Mouse (Mus musculus) CH12.LX (cell line): ENCODE data around the gene Ak3. TPM values are rescaled to one million over a fixed set of nuclear protein-coding genes. Genes with fewer than 3 reads are reported as not detected.

Experiments used
- DNase-seq: peaks from one replicate; pipeline ENCODE4 v3.0.0-alpha.2; 2013; ENCODE audit errors: extremely low read depth
- H3K27ac ChIP-seq: 2 replicates; pipeline ENCODE4 v1.5.1; 2012; ENCODE audit warnings: low read depth, mild to moderate bottlenecking, control low read depth, moderate library complexity; ENCODE audit not compliant: insufficient read depth
- H3K27me3 ChIP-seq: replicated peaks from 2 replicates; pipeline ENCODE3; 2012; ENCODE audit warnings: inconsistent platforms
- H3K36me3 ChIP-seq, 2 experiments: replicated peaks in 1 of 2; 2 replicates each; pipeline versions ENCODE3 to v1.6.1; 2012; ENCODE audit warnings: inconsistent platforms in 1 of 2, low read length in 1 of 2, mild to moderate bottlenecking in 1 of 2, mixed read lengths in 1 of 2, moderate library complexity in 1 of 2; ENCODE audit not compliant: control insufficient read depth in 1 of 2, insufficient read depth in 1 of 2
- H3K4me1 ChIP-seq, 2 experiments: 2 replicates each; pipeline ENCODE4 v1.6.1; 2012; ENCODE audit warnings: inconsistent platforms in 1 of 2, moderate library complexity in 1 of 2; ENCODE audit not compliant: insufficient read depth in 2 of 2, control insufficient read depth in 1 of 2
- H3K4me2 ChIP-seq: 2 replicates; pipeline ENCODE4 v1.6.1; 2012; ENCODE audit warnings: low read depth, mild to moderate bottlenecking, control low read depth; ENCODE audit not compliant: poor library complexity, insufficient read depth, severe bottlenecking
- H3K4me3 ChIP-seq, 3 experiments: fragments of 150-350 bp in 1 of 3; sonication (generic) in 1 of 3; replicated peaks in 1 of 3; 2 replicates each; pipeline versions ENCODE3 to v1.5.1; 2011 to 2012; ENCODE audit warnings: low read depth in 2 of 3, low read length in 2 of 3, mild to moderate bottlenecking in 2 of 3, moderate library complexity in 2 of 3, control low read depth in 1 of 3, improper control_type of control experiment in 1 of 3, inconsistent platforms in 1 of 3, mixed read lengths in 1 of 3; ENCODE audit not compliant: poor library complexity in 1 of 3
- H3K79me2 ChIP-seq: replicated peaks from 2 replicates; pipeline ENCODE4 v1.6.1; 2012; ENCODE audit warnings: mild to moderate bottlenecking, moderate library complexity; ENCODE audit not compliant: control insufficient read depth, poor library complexity, insufficient read depth, severe bottlenecking; ENCODE audit errors: extremely low read depth
- H3K9ac ChIP-seq: 2 replicates; pipeline ENCODE4 v1.6.1; 2012; ENCODE audit warnings: low read depth, mild to moderate bottlenecking, control low read depth, moderate library complexity; ENCODE audit not compliant: insufficient read depth
- H3K9me3 ChIP-seq: replicated peaks from 2 replicates; pipeline ENCODE3; 2012; ENCODE audit warnings: low read length, inconsistent platforms, mixed read lengths
- CHD1 ChIP-seq: IDR thresholded peaks from 2 replicates; pipeline ENCODE4 v1.6.1; 2012; ENCODE audit warnings: low read depth, low read length, improper control_type of control experiment, inconsistent platforms
- CTCF ChIP-seq, 2 experiments: IDR thresholded peaks in 1 of 2; conservative IDR thresholded peaks in 1 of 2; 2 replicates each; pipeline ENCODE4 v1.5.1; 2011 to 2012; ENCODE audit warnings: low read depth in 2 of 2, low read length in 2 of 2, improper control_type of control experiment in 1 of 2, inconsistent platforms in 1 of 2, mild to moderate bottlenecking in 1 of 2, moderate library complexity in 1 of 2
- ELF1 ChIP-seq: IDR thresholded peaks from 2 replicates; pipeline ENCODE4 v1.6.1; 2014; ENCODE audit warnings: low read depth, mild to moderate bottlenecking, inconsistent platforms, low read length, improper control_type of control experiment
- EP300 ChIP-seq: IDR thresholded peaks from 2 replicates; pipeline ENCODE4 v1.6.1; 2011; ENCODE audit warnings: low read length, improper control_type of control experiment
- KAT2A ChIP-seq: IDR thresholded peaks from 2 replicates; pipeline ENCODE4 v1.6.1; 2012; ENCODE audit warnings: low read length, improper control_type of control experiment, inconsistent platforms; ENCODE audit not compliant: insufficient replicate concordance
- MAZ ChIP-seq: IDR thresholded peaks from 2 replicates; pipeline ENCODE4 v1.6.1; 2012; ENCODE audit warnings: low read depth, mild to moderate bottlenecking, inconsistent platforms, low read length, improper control_type of control experiment, moderate library complexity
- MYC ChIP-seq: IDR thresholded peaks from 2 replicates; pipeline ENCODE4 v1.6.1; 2011; ENCODE audit warnings: low read depth, mild to moderate bottlenecking, improper control_type of control experiment, low read length
- NELFE ChIP-seq: IDR thresholded peaks from 2 replicates; pipeline ENCODE4 v1.6.1; 2011; ENCODE audit warnings: low read depth, low read length, improper control_type of control experiment
- NRF1 ChIP-seq: IDR thresholded peaks from 2 replicates; pipeline ENCODE4 v1.6.1; 2014; ENCODE audit warnings: low read depth, mild to moderate bottlenecking, inconsistent platforms, low read length, improper control_type of control experiment, moderate library complexity
- RCOR1 ChIP-seq: conservative IDR thresholded peaks from 2 replicates; pipeline ENCODE4 v1.6.1; 2012; ENCODE audit warnings: low read depth, mild to moderate bottlenecking, inconsistent platforms, low read length, improper control_type of control experiment
- USF2 ChIP-seq: conservative IDR thresholded peaks from 2 replicates; pipeline ENCODE4 v1.6.1; 2011; ENCODE audit warnings: low read depth, low read length, improper control_type of control experiment
- ZKSCAN1 ChIP-seq: IDR thresholded peaks from 2 replicates; pipeline ENCODE4 v1.6.1; 2012; ENCODE audit warnings: low read depth, inconsistent platforms, low read length, improper control_type of control experiment, borderline replicate concordance
- ZMIZ1 ChIP-seq: IDR thresholded peaks from 2 replicates; pipeline ENCODE4 v1.6.1; 2012; ENCODE audit warnings: low read depth, mild to moderate bottlenecking, inconsistent platforms, low read length, improper control_type of control experiment
- ZNF384 ChIP-seq: IDR thresholded peaks from 2 replicates; pipeline ENCODE4 v1.6.1; 2012; ENCODE audit warnings: low read depth, low read length, improper control_type of control experiment, inconsistent platforms
- dilution Hi-C: fragments of 300-500 bp; cut with MboI; formaldehyde crosslinking; loops from 2 replicates; pipeline ENCODE4 v1.14.3; 2020; ENCODE audit warnings: low sequenced_read_pairs; ENCODE audit not compliant: extremely low pct_unique_long_range_greater_than_20kb, extremely low pct_ligation_motif_present
- in situ Hi-C: fragments of 300-500 bp; cut with MboI; formaldehyde crosslinking; loops from 3 replicates; pipeline ENCODE4 v1.14.3; 2019; ENCODE audit warnings: low sequenced_read_pairs, low pct_ligation_motif_present, low pct_unique_long_range_greater_than_20kb, mixed read lengths
- polyA plus RNA-seq: library from polyadenylated mRNA; unstranded; fragments of >175 nt; gene quantifications from 2 replicates; pipeline ENCODE4 v1.2.1, GENCODE M21; 2012; ENCODE audit warnings: low read depth; ENCODE audit not compliant: insufficient read length
- total RNA-seq, 2 experiments: library from RNA; depleted of rRNA; stranded (reverse); fragments of 300-350 nt in 1 of 2; fragments of >200 nt in 1 of 2; gene quantifications; 2 replicates each; pipeline ENCODE4 v1.2.3; 2012 to 2014

Ak3 gene
- total and polyA plus RNA-seq, 3 experiments = 21.3 to 38.8 (median 33.9) TPM

DNA sequence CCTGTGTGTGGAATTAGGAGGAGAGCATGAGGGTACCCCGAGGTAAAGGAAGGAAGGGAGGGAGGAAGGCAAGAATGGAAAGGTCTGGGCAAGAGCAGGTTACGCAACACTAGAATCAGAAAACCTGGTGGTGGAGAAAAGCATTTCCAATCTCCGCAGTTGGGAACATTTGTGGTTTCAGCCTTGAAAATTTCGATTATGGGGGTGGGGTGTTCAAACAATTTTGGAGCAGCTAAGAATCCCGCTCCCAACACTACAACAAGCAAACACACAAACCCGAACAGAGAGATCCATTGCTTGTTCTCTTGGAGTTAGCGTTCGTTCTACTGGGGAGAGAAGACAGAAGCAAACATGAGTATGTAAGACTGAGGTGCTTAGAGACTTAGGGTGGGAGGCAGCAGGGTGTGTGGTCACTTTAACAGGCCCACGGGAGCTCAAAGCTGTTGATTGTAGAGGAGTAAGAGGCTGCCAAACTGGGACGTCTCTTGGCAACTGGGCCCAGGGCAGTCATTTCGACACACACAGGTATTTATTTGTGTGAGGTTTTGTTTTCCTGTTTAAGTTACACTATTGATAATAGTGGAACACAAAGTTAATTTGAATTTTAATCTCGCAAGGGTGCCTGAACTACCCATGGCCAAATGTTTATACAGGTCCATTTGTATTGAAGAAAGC is 1.8 kb upstream of the Ak3 start:
- in situ Hi-C loops (loop anchor here (25.0 kb wide), 1 partner anchor 463 kb away; the partner anchor contains the start of gene Ric1), dilution Hi-C loops (no loop called here)

DNA sequence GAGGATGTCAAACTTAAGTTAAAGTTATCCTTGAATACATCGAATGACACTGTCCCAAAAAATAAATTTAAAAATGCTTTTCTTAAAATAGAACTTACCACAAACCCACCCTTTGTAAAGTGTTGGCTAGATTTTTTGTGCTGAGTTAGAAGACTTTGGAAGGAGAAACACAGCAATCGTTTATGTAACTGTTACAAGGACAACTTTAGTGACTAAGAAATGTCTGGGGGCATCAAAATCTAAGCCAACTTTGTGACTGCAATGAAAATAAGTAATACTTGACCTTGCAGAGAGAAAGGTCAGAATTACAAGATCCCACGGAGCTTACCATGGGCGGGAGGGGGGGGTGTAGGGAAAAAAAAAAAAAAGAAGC is 814 bp downstream of the Ak3 start:
- H3K9me3 ChIP-seq = no peaks in the 10 kb centered on the region
- peak overlapping the region; percentile 76 to 96 (median 92) for H3K4me3 ChIP-seq
- peak overlapping the region; percentile 66 for H3K9ac ChIP-seq
- 0 out of 2 replicates have a peak, but pooled peaks have one; percentile 7 for TF ChIP-seq EP300
- no peak for TF ChIP-seq CTCF (conservative IDR thresholded peaks at IDR 0.05 in 1 of 2, IDR thresholded peaks at IDR 0.05 in 1 of 2; ENCODE audit: low read depth in 2 of 2, low read length in 2 of 2)
- TF ChIP-seq, all 38 proteins: peak for 1
- Histone ChIP-seq H3K36me3 (peaks cover 0 to 23% of the 10 kb centered on the region in 2 experiments), H3K27ac (no peak overlapping the region), H3K27me3 (no peaks in the 10 kb centered on the region), H3K4me1 (peaks cover 0 to 25% of the 10 kb centered on the region in 2 experiments; a peak in 2 of 4 replicates), H3K4me2 (peak overlapping the region; percentile 88; the same call in 1 of the 2 replicates), H3K79me2 (no peaks in the 10 kb centered on the region; the same call in 1 of the 2 replicates)
- in situ Hi-C loops (no loop called here), dilution Hi-C loops (no loop called here)
- no peak for DNase-seq

More for the DNA sequence above, 1.8 kb upstream of the Ak3 start:
- Histone ChIP-seq H3K36me3 (peaks cover 0 to 6% of the 10 kb centered on the region in 2 experiments), H3K9ac (no peak overlapping the region), H3K4me1 (peaks cover 0 to 25% of the 10 kb centered on the region in 2 experiments; a peak in 2 of 4 replicates), H3K79me2 (no peaks in the 10 kb centered on the region)
- no peak for TF ChIP-seq ZKSCAN1
- no peak for TF ChIP-seq MYC
- no peak for TF ChIP-seq EP300
- TF ChIP-seq RCOR1 = no peak
- TF ChIP-seq ZMIZ1 = no peak
- TF ChIP-seq MAZ = no peak
- TF ChIP-seq ZNF384 = no peak
- TF ChIP-seq NRF1 = no peak
- no peak for TF ChIP-seq KAT2A
- TF ChIP-seq NELFE = no peak
- no peak for TF ChIP-seq CHD1
- no peak for TF ChIP-seq ELF1
- no peak for TF ChIP-seq USF2
- TF ChIP-seq, all 38 proteins: peak for 0
- Histone ChIP-seq H3K27ac (no peak overlapping the region), H3K27me3 (no peaks in the 10 kb centered on the region), H3K4me2 (no peak overlapping the region), H3K4me3 (no peak overlapping the region), H3K9me3 (no peaks in the 10 kb centered on the region)
- DNase-seq = no peak
